Mouse (Mus musculus): ENCODE measurements around the gene Scyl3.

- TF ChIP-seq EP300 (IDR thresholded peaks at IDR 0.05) (no peak), CTCF (IDR thresholded peaks at IDR 0.05) (no peak)
Measured at GRCm38 (mm10) chr1:163958036-163958435, 29.1 kb downstream of the Scyl3 start.
